Mouse (Mus musculus) embryonic fibroblast, embryonic 13.5 days (primary cell): Measurements from ENCODE around the gene Gm9733. TPM values are rescaled to one million over a fixed set of nuclear protein-coding genes. Genes with fewer than 3 reads are reported as not detected.
"Not testable (repeated sequence)": the region's sequence is repeated elsewhere in the genome, so short reads cannot be mapped to it uniquely, and the experiment has no call there.

Source experiments
- H3K27ac ChIP-seq: 2 replicates; pipeline ENCODE4 v1.5.1; 2012; ENCODE audit warnings: low read length, control low read depth, inconsistent platforms; ENCODE audit not compliant: insufficient read depth
- H3K4me1 ChIP-seq: 2 replicates; pipeline ENCODE4 v1.6.1; 2011; ENCODE audit warnings: low read length; ENCODE audit not compliant: control insufficient read depth, insufficient read depth
- H3K4me3 ChIP-seq: 2 replicates; pipeline ENCODE4 v1.5.1; 2011; ENCODE audit warnings: mild to moderate bottlenecking, control low read depth, low read length; ENCODE audit not compliant: insufficient read depth
- CTCF ChIP-seq: IDR thresholded peaks from 2 replicates; pipeline ENCODE4 v1.5.1; 2011; ENCODE audit warnings: mild to moderate bottlenecking, control low read depth, low read length, moderate library complexity, borderline replicate concordance; ENCODE audit not compliant: insufficient read depth
- POLR2A ChIP-seq: IDR thresholded peaks from 2 replicates; pipeline ENCODE4 v1.6.1; 2011; ENCODE audit warnings: low read depth, mild to moderate bottlenecking, control low read depth, low read length, moderate library complexity
- polyA plus RNA-seq: library from polyadenylated mRNA; stranded (reverse); fragments of >200 nt; gene quantifications from 2 replicates; pipeline ENCODE4 v1.2.4, GENCODE M21; 2011; ENCODE audit warnings: low read depth; ENCODE audit not compliant: missing spikeins, insufficient read length

Gene Gm9733
- polyA plus RNA-seq: not detected in 2 replicates

DNA sequence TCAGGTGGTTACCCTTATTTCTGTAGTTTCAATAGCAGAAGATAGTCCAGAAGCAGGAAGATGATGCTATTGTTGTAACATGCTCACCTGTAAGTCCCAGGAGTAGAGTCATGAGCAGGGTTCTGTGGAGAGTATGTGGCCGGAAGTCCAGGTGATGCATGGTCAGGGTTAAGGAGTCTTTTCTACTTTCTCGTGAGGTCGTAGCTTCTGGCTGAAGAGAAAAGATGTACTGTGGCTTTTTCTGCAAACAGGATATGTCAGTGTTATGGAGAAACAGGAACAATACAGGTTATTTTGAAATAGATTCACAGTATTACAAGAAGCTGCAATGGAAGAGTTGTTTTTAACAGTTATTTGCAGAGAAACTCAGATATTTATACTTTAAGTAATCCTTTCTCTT lies at the start of gene Gm9733:
Gene Gm9733, minus strand, starts transcription at position 240 of the 400 bp plus-strand sequence.
- TF ChIP-seq POLR2A (no peak), CTCF (no peak)
- no peak within 1 kb of the TSS for H3K27ac ChIP-seq
- no peak within 1 kb of the TSS for H3K4me3 ChIP-seq
- H3K4me1 ChIP-seq: no peaks in the 10 kb centered on the region

DNA sequence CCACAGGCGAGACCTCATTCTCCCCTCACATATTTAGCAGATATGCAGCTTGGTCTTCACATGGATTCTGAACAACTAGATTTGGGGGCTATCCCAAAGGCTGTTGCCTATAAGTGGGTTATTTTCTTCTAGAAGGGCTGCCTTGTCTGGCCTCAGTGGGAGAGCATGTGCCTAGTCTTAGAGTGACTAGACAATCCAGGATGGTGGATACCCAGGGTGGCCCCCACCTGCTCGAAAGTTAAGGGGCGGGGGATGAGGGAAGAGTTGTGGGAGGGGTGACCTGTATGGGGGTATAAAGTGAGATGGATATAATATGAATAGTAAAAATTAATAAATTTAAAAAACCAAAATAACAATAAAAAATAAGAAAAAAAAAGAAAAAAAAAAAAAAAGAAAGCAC lies 23.6 kb upstream of the Gm9733 start:
- not testable (repeated sequence) for H3K27ac ChIP-seq, H3K4me3 ChIP-seq, H3K4me1 ChIP-seq

DNA sequence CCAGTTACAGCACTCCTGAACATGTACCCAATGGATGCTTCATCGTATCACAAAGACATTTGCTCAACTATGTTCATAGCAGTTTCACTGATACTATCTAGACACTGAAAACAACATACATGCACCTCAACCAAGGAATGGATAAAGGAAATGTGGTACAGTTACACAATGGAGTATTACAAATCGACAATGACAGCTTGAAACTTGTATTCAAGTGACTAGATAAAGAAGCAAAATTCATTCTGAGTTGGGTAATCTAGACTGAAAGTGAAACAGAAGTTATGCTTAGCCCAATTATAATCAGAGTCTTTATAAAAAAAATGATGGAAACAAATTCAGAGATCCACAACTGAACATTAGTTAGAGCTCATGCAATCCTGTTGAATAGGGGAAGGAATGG lies 18.2 kb upstream of the Gm9733 start:
- H3K4me1 ChIP-seq, H3K27ac ChIP-seq, H3K4me3 ChIP-seq: not testable (repeated sequence)

DNA sequence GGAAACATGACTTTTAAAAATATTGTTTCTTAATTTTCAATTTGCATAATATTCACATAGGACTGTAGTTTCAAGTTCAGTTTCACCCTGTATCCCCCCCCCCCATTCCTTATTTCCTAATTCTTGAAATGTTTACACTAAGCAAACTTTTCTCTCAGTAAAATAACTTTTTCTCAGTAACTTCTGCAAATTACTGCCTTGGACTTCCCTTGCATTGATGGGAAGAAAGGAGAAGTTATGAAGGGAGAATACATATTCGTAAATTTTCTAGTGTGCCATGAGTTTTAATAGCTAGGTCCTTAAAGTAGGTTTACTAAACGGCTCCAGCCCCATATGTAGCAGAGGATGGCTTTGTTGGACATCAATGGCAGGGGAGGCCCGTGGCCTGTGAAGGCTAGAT lies 13.5 kb upstream of the Gm9733 start:
- H3K4me1 ChIP-seq, H3K4me3 ChIP-seq, H3K27ac ChIP-seq: not testable (repeated sequence)

DNA sequence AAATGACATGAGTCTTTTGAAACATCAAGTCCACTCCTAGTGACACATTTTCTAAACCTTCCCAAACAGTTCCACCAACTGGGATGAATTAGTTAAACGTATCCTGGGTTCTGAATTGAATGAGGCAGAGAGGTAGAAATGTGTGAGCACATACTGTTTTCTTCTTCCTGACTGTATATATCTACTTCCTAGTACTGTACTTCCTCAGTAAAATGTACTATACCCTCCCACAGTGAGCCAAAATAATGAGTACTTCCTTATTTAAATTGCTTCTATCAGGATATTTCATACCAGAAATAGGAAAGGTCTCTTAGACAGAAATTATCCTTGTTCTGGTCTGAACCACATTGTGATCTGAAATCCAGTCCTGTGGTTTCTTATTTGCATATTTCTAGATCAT lies 8.2 kb upstream of the Gm9733 start:
- TF ChIP-seq CTCF (no peak), POLR2A (no peak)
- Histone ChIP-seq H3K27ac (no peak overlapping the region), H3K4me1 (no peaks in the 10 kb centered on the region), H3K4me3 (no peak overlapping the region)

DNA sequence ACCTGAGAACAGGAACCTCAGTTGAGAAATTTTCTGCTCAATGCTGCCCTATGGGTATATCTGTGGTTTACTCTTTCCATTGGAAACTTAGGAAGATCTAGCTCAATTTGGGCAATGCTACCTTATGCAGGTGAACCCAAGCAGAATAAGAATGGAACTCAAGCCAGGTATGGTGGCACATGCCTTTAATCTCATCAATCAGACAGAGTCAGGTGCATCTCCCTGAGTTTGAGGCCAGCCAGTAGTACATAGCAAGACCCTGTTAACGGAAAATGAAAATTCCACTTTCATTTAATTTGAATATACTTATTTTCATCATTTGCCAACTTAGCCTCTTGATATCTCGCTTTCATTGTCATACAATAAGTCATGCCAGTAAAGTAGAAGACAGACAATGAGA lies 2.1 kb upstream of the Gm9733 start:
- H3K27ac ChIP-seq: no peak overlapping the region
- no peak overlapping the region; the same call in 1 of the 2 replicates for H3K4me3 ChIP-seq
- TF ChIP-seq CTCF (no peak), POLR2A (no peak)
- no peaks in the 10 kb centered on the region for H3K4me1 ChIP-seq

DNA sequence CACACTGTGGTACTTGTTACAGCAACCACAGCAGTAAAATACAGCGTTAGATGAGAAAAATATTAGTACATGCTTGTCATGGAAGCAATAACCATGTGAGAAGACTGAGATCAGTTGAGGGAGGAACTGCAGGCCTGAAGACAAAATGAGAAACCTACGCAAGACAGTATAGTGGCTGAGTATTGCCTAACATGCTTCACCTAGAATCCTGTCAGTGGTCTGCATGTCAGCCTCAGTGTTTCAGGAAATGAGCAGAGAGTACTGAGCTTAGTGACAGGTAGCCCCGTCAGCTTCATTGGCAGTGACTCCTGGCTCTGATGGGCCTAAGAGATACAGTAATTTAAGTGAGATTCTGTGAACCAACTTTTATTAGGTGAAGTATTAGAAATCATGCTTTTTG lies 557 bp downstream of the Gm9733 start:
- TF ChIP-seq CTCF: no peak
- TF ChIP-seq POLR2A: no peak
- Histone ChIP-seq H3K27ac (no peak overlapping the region), H3K4me1 (no peaks in the 10 kb centered on the region), H3K4me3 (no peak overlapping the region)

DNA sequence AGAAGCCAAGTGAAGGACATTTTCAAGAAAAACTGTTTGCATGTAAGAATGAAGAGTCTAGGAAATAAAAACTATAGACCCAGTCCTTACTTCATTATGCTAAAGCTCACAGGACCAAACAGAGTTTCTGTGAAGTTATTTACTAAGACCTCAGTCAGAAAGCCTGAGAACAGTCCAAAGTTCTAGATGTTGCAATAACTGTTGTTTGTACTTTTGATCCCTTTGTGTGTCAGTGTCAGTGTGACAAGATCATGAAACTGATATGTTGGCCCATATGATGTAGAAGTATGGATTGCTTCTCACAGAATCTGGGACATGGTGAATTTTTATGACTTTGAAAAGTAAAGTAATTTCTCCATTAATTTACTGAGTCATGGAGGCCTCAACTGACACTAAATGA lies 2.6 kb downstream of the Gm9733 start:
- H3K4me3 ChIP-seq: no peak overlapping the region
- no peak for TF ChIP-seq POLR2A
- TF ChIP-seq CTCF: no peak
- H3K27ac ChIP-seq: no peak overlapping the region
- no peaks in the 10 kb centered on the region for H3K4me1 ChIP-seq

DNA sequence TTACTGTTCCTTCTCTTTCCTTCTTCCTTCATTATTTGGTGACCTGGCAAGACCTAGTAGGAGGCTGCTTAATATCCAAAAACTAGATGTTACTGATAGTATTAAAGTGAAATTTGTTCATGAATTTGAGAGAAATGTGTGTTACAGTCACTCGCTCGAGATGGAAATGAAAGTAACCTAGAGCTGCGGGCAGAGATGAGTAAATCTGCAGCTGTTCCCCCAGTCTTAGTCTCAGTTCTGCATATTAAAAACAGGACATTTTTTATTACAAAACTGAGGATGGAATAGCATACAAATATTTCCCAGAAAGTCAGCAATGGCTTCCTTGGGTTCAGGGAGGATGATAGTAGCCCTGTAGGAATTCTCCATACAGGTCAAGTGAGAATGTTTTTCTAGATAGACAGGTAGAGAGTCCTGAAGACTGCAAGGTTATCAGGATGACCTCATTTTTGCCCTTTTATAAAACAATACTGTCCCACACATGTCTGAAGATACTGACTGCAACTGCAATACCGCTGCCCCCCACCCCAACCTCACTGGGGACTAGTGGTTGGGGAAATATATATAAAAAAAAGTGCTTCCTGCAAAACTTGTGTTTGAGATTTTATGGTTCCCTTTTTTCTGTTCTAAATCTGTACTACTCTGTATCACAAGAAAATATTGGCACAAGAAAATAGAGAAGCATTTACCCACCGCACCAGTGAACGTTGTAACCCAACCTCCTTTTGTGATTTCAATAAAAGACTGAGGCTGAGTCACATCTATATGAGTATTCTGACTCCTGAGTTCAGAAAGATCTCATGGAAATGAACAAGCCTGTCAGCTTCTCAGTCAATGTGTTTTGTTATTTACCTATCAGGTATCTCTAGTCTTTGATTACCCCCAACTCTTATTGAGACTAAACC lies 47.4 kb downstream of the Gm9733 start:
- H3K4me1 ChIP-seq: no peaks in the 10 kb centered on the region
- H3K4me3 ChIP-seq: no peak overlapping the region
- no peak overlapping the region for H3K27ac ChIP-seq
- TF ChIP-seq CTCF (no peak), POLR2A (no peak)

DNA sequence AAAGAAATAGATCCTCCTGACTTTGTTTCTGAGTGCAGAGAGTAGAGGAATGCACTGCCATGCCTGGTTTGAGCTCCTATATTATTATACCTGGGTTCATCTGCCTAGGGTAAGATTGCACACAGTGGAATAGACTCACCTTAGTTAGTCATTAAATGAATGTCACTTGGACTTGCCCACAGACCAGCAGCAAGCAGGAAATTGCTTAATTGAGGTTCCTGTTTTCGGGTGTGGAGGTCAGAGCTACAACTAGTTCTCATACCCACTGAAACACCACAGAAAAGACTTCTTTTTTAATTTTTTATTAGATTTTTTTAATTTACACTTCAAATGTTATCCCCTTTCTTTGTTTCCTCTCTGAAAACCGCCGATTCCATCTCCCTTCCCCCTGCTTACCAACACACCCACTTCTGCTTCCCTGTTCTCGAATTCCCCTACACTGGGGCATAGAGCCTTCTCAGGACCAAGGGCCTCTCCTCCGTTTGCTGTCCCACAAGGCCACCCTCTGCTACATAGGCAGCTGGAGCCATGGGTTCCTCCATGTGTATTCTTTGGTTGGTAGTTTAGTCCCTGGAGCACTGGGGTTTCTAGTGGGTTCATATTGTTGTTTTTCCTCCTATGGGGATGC lies 56.1 kb downstream of the Gm9733 start:
- no peak overlapping the region for H3K27ac ChIP-seq
- TF ChIP-seq POLR2A: no peak
- no peak for TF ChIP-seq CTCF
- no peaks in the 10 kb centered on the region for H3K4me1 ChIP-seq
- H3K4me3 ChIP-seq: no peak overlapping the region

DNA sequence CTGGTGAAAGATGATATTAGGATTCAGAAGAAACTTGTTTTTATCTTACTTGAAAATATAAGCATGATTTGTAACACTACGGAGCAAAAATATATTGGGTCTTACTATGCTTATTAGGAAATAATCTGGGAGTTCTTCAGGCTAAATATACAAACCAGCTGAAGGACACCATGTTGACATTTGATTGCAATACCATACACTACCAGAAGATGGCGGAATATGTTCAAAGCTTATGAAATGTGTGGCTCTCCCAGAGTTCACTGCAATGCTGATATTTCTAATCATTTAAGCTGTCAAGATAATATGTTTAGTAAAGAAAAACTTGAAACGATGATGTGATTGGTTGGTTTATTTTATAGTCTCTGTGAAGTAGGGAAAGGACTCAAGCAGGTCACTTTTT lies 67.7 kb downstream of the Gm9733 start:
- Histone ChIP-seq H3K4me1 (no peaks in the 10 kb centered on the region), H3K4me3 (no peak overlapping the region), H3K27ac (no peak overlapping the region)
- TF ChIP-seq CTCF: no peak
- TF ChIP-seq POLR2A: no peak
